9 mouse cellular contexts compared by ENCODE assay signal in genomic region chr17:34651507-34652221, GRCm38 (mm10). TPM values are rescaled to one million over a fixed set of nuclear protein-coding genes. Genes with fewer than 3 reads are reported as not detected.
DNase-seq lines count a peak whose midpoint lies in the region; ATAC-seq and TF ChIP-seq lines count a peak whose summit lies in the region.
"Had no signal": no experiment of that assay in that cellular context is flagged by ENCODE, and none has a peak within 500 bp of the region (broad histone marks: within the 10 kb centered on the region; RNA-seq: fewer than 3 reads in every experiment).

No protein-coding gene starts in this region.

- intact Hi-C loops in heart, postnatal 14 days (cut with DNase I) = loop anchor here (5.0 kb wide), 2 partner anchors 41 to 161 kb away; no protein-coding TSS in a partner anchor
- intact Hi-C loops in heart, postnatal 10 days (cut with DNase I) = loop anchor here (5.0 kb wide), 1 partner anchor 161 kb away; no protein-coding TSS in a partner anchor

- H3K4me3 ChIP-seq in spleen, adult 2 months (ENCODE audit: extremely low read depth, insufficient read depth, insufficient read length) = no peak overlapping the region
- no peak overlapping the region for H3K4me3 ChIP-seq in cortical plate, adult 2 months (ENCODE audit: insufficient read depth, low read length)
- H3K4me3 ChIP-seq: neural tube, embryonic 12.5 days had no signal

- WGBS in spleen, adult 2 months = 67% methylated on average over 19 of the region's 19 CpGs

- TF ChIP-seq CTCF in spleen, adult 2 months (IDR thresholded peaks at IDR 0.05; ENCODE audit: extremely low read depth, insufficient read depth, insufficient read length, insufficient replicate concordance) = peak; percentile 56; the same call in 1 of the 2 replicates
- 0 out of 2 replicates have a peak, but pooled peaks have one; percentile 17 for TF ChIP-seq CTCF in cortical plate, adult 2 months (IDR thresholded peaks at IDR 0.05; ENCODE audit: extremely low read depth, insufficient read depth, low read length)

- no peak overlapping the region for H3K27ac ChIP-seq in spleen, adult 2 months (ENCODE audit: insufficient read depth, low read length)
- H3K27ac ChIP-seq in cortical plate, adult 2 months (ENCODE audit: insufficient read depth, low read length) = no peak overlapping the region
- H3K27ac ChIP-seq: neural tube, embryonic 12.5 days had no signal

- no peak for TF ChIP-seq POLR2A in spleen, adult 2 months (IDR thresholded peaks at IDR 0.05; ENCODE audit: low read depth, low read length)
- TF ChIP-seq POLR2A in cortical plate, adult 2 months (IDR thresholded peaks at IDR 0.05; ENCODE audit: extremely low read depth, insufficient read depth, low read length) = no peak

- no peak for ATAC-seq in frontal cortex, adult (ENCODE audit: low TSS enrichment)

- peaks cover 15% of the 10 kb centered on the region; the same call in 1 of the 2 replicates for H3K4me1 ChIP-seq in spleen, adult 2 months (ENCODE audit: control insufficient read depth, insufficient read depth, insufficient read length)
- peaks cover 2% of the 10 kb centered on the region for H3K4me1 ChIP-seq in cortical plate, adult 2 months (ENCODE audit: control insufficient read depth, insufficient read depth, low read length)

- no peaks in the 10 kb centered on the region for H3K27me3 ChIP-seq in spleen, adult 2 months (ENCODE audit: control insufficient read depth, insufficient read depth, low read length)
- H3K27me3 ChIP-seq in splenic B cell, adult 2 months (ENCODE audit: control insufficient read depth, insufficient read depth, low read length, poor library complexity, severe bottlenecking) = no peaks in the 10 kb centered on the region
- H3K27me3 ChIP-seq: neural tube, embryonic 12.5 days had no signal

- H3K36me3 ChIP-seq in spleen, adult 2 months (ENCODE audit: control insufficient read depth, insufficient read depth, low read length) = peaks cover 38% of the 10 kb centered on the region
- peaks cover 9% of the 10 kb centered on the region for H3K36me3 ChIP-seq in splenic B cell, adult 2 months (ENCODE audit: control insufficient read depth, insufficient read depth, low read length, poor library complexity, severe bottlenecking)

- peak; percentile 59 to 71 for DNase-seq in heart, postnatal 14 days
- no peak for DNase-seq in heart, postnatal 10 days
- no peak for DNase-seq in spleen, adult 2 months (ENCODE audit: low read depth in 1 of 2, low spot score in 2 of 2)
- no peak for DNase-seq in spleen, adult 12 weeks (ENCODE audit: low spot score)
- DNase-seq in splenic B cell, adult 2 months (ENCODE audit: low read depth, low spot score) = peak; percentile 47
- no peak for DNase-seq in right cerebral cortex, postnatal 10 days (ENCODE audit: low spot score in 2 of 2)

RNA-seq across cellular contexts. Expression of gene Atf6b, which starts 4.7 kb away (rescaled TPM):
- total RNA-seq in heart, postnatal 14 days (2021) = 10 to 100 TPM; 18.0 to 19.0 TPM
- total RNA-seq in heart, postnatal 10 days (2021) = 10 to 100 TPM; 19.0 to 19.3 TPM
- polyA plus RNA-seq in spleen, adult 2 months (2012; rRNA removed) = 76.4 and 102 TPM in 2 replicates
- 59.6 and 64.1 TPM in 2 replicates for polyA plus RNA-seq in cortical plate, adult 2 months (2012; rRNA removed)

RNA-seq across cellular contexts. Expression of gene Fkbpl, which starts 7.1 kb away (rescaled TPM):
- 1 to 10 TPM; 8.2 to 8.3 TPM for total RNA-seq in heart, postnatal 14 days (2021)
- total RNA-seq in heart, postnatal 10 days (2021) = 1 to 10 TPM; 8.5 to 9.9 TPM
- 1.4 and 1.6 TPM in 2 replicates for polyA plus RNA-seq in spleen, adult 2 months (2012; rRNA removed)
- polyA plus RNA-seq in cortical plate, adult 2 months (2012; rRNA removed) = 7.8 and 8.7 TPM in 2 replicates

RNA-seq across cellular contexts. Expression of gene Tnxb, which starts 18.7 kb away (rescaled TPM):
- total RNA-seq in heart, postnatal 14 days (2021) = 10 to 100 TPM; 48.6 to 56.7 TPM
- total RNA-seq in heart, postnatal 10 days (2021) = 10 to 100 TPM; 63.9 to 66.5 TPM
- polyA plus RNA-seq in spleen, adult 2 months (2012; rRNA removed) = 34.1 and 34.4 TPM in 2 replicates
- 2.2 and 2.6 TPM in 2 replicates for polyA plus RNA-seq in cortical plate, adult 2 months (2012; rRNA removed)

RNA-seq across cellular contexts. Expression of gene Prrt1, which starts 22.3 kb away (rescaled TPM):
- total RNA-seq in heart, postnatal 14 days (2021) = 1 to 10 TPM; 1.9 to 3.1 TPM
- 1 to 10 TPM in 1 of 2 experiments, under 1 TPM in 1; 0.89 to 1.2 TPM for total RNA-seq in heart, postnatal 10 days (2021)
- 9.5 and 9.9 TPM in 2 replicates for polyA plus RNA-seq in spleen, adult 2 months (2012; rRNA removed)
- polyA plus RNA-seq in cortical plate, adult 2 months (2012; rRNA removed) = 160 and 165 TPM in 2 replicates

RNA-seq across cellular contexts. Expression of gene Ppt2, which starts 23.4 kb away (rescaled TPM):
- total RNA-seq in heart, postnatal 14 days (2021) = 10 to 100 TPM; 42.6 to 43.2 TPM
- total RNA-seq in heart, postnatal 10 days (2021) = 10 to 100 TPM; 39.0 to 45.7 TPM
- 31.7 and 36.3 TPM in 2 replicates for polyA plus RNA-seq in spleen, adult 2 months (2012; rRNA removed)
- polyA plus RNA-seq in cortical plate, adult 2 months (2012; rRNA removed) = 31.1 and 32.7 TPM in 2 replicates

Comparison
In these comparisons a context has a peak if more than half of its experiments do, and no peak if none do; other contexts are left out.
1. DNase-seq: peak in heart, postnatal 14 days (2 of 2) and splenic B cell, adult 2 months (single experiment); none in heart, postnatal 10 days (0 of 2), spleen, adult 2 months (0 of 2), spleen, adult 12 weeks (single experiment) and right cerebral cortex, postnatal 10 days (0 of 2).